Mouse (Mus musculus): ENCODE measurements around the gene Mbd5. TPM values are rescaled to one million over a fixed set of nuclear protein-coding genes. Genes with fewer than 3 reads are reported as not detected.

Gene Mbd5
- 39.6 and 41.8 TPM in 2 replicates for polyA plus RNA-seq (2014; fragmentation: Nextera tagmentation; extraction: Ambion mirVana)

GRCm38 (mm10) chr2:48948841-48949584, at the start of gene Mbd5:
TSS of gene Mbd5 (plus strand) at chr2:48949508.
- H3K9me3 ChIP-seq (ENCODE audit: control insufficient read depth, low read depth, low read length): no peaks in the 10 kb centered on the region
- H3K9ac ChIP-seq (replicated peaks; ENCODE audit: low read depth, low read length): peak within 1 kb of the TSS; percentile 92
- peak within 1 kb of the TSS; percentile 63 for H3K4me2 ChIP-seq (replicated peaks; ENCODE audit: low read depth, low read length)
- H3K36me3 ChIP-seq (ENCODE audit: control insufficient read depth, insufficient read depth, low read length): no peaks in the 10 kb centered on the region
- H3K27ac ChIP-seq (ENCODE audit: low read length): peak within 1 kb of the TSS; percentile 97
- no peaks in the 10 kb centered on the region for H3K27me3 ChIP-seq (ENCODE audit: control insufficient read depth, insufficient read depth, low read length)
- ATAC-seq (ENCODE audit: insufficient number of reproducible peaks, insufficient read depth, low FRiP score, low read depth): peak; percentile 100
- peak within 1 kb of the TSS; percentile 90 for H3K4me3 ChIP-seq (ENCODE audit: low read depth, low read length)
- H3K4me1 ChIP-seq (ENCODE audit: control insufficient read depth, insufficient read depth, low read length): peaks cover 9% of the 10 kb centered on the region; the same call in 1 of the 2 replicates
- 1% methylated on average over 46 of the region's 49 CpGs for WGBS

- Histone ChIP-seq H3K4me2 (replicated peaks; ENCODE audit: low read depth, low read length) (no peak overlapping the region), H3K4me1 (ENCODE audit: control insufficient read depth, insufficient read depth, low read length) (no peaks in the 10 kb centered on the region), H3K36me3 (ENCODE audit: control insufficient read depth, insufficient read depth, low read length) (peaks cover 36% of the 10 kb centered on the region), H3K4me3 (ENCODE audit: low read depth, low read length) (no peak overlapping the region), H3K27me3 (ENCODE audit: control insufficient read depth, insufficient read depth, low read length) (no peaks in the 10 kb centered on the region), H3K9ac (replicated peaks; ENCODE audit: low read depth, low read length) (no peak overlapping the region), H3K9me3 (ENCODE audit: control insufficient read depth, low read depth, low read length) (no peaks in the 10 kb centered on the region), H3K27ac (ENCODE audit: low read length) (no peak overlapping the region)
- no peak for ATAC-seq (ENCODE audit: insufficient number of reproducible peaks, insufficient read depth, low FRiP score, low read depth)
- 62% methylated on average over 2 of the region's 2 CpGs for WGBS
These were observed 40.4 kb upstream of the Mbd5 start for GRCm38 (mm10) chr2:48908866-48909265.

GRCm38 (mm10) chr2:48914185-48914584, 35.1 kb upstream of the Mbd5 start:
- Histone ChIP-seq H3K4me3 (ENCODE audit: low read depth, low read length) (no peak overlapping the region), H3K36me3 (ENCODE audit: control insufficient read depth, insufficient read depth, low read length) (peaks cover 25% of the 10 kb centered on the region), H3K4me2 (replicated peaks; ENCODE audit: low read depth, low read length) (no peak overlapping the region), H3K4me1 (ENCODE audit: control insufficient read depth, insufficient read depth, low read length) (no peaks in the 10 kb centered on the region), H3K27ac (ENCODE audit: low read length) (no peak overlapping the region), H3K27me3 (ENCODE audit: control insufficient read depth, insufficient read depth, low read length) (no peaks in the 10 kb centered on the region), H3K9ac (replicated peaks; ENCODE audit: low read depth, low read length) (no peak overlapping the region), H3K9me3 (ENCODE audit: control insufficient read depth, low read depth, low read length) (no peaks in the 10 kb centered on the region)
- no peak for ATAC-seq (ENCODE audit: insufficient number of reproducible peaks, insufficient read depth, low FRiP score, low read depth)
- WGBS: 81% methylated on average over 1 of the region's 1 CpGs

- no peak overlapping the region for H3K9ac ChIP-seq (replicated peaks; ENCODE audit: low read depth, low read length)
- no peak overlapping the region for H3K4me2 ChIP-seq (replicated peaks; ENCODE audit: low read depth, low read length)
- no peaks in the 10 kb centered on the region for H3K4me1 ChIP-seq (ENCODE audit: control insufficient read depth, insufficient read depth, low read length)
- no peak overlapping the region for H3K27ac ChIP-seq (ENCODE audit: low read length)
- no peak for ATAC-seq (ENCODE audit: insufficient number of reproducible peaks, insufficient read depth, low FRiP score, low read depth)
- no peaks in the 10 kb centered on the region for H3K9me3 ChIP-seq (ENCODE audit: control insufficient read depth, low read depth, low read length)
- H3K36me3 ChIP-seq (ENCODE audit: control insufficient read depth, insufficient read depth, low read length): peaks cover 19% of the 10 kb centered on the region
- H3K4me3 ChIP-seq (ENCODE audit: low read depth, low read length): no peak overlapping the region
- H3K27me3 ChIP-seq (ENCODE audit: control insufficient read depth, insufficient read depth, low read length): no peaks in the 10 kb centered on the region
These were observed 33.5 kb upstream of the Mbd5 start for GRCm38 (mm10) chr2:48915832-48916231.

- 75% methylated on average over 2 of the region's 2 CpGs for WGBS
These were observed 14.2 kb upstream of the Mbd5 start for GRCm38 (mm10) chr2:48935058-48935457.

GRCm38 (mm10) chr2:48947761-48948160, 1.5 kb upstream of the Mbd5 start:
- H3K27me3 ChIP-seq (ENCODE audit: control insufficient read depth, insufficient read depth, low read length): no peaks in the 10 kb centered on the region
- peak overlapping the region; percentile 63 for H3K4me2 ChIP-seq (replicated peaks; ENCODE audit: low read depth, low read length)
- H3K9ac ChIP-seq (replicated peaks; ENCODE audit: low read depth, low read length): 0 out of 2 replicates have a peak overlapping the region, but pooled peaks have one; percentile 92
- H3K36me3 ChIP-seq (ENCODE audit: control insufficient read depth, insufficient read depth, low read length): no peaks in the 10 kb centered on the region
- H3K9me3 ChIP-seq (ENCODE audit: control insufficient read depth, low read depth, low read length): no peaks in the 10 kb centered on the region
- H3K4me1 ChIP-seq (ENCODE audit: control insufficient read depth, insufficient read depth, low read length): peaks cover 9% of the 10 kb centered on the region; the same call in 1 of the 2 replicates
- H3K4me3 ChIP-seq (ENCODE audit: low read depth, low read length): peak overlapping the region; percentile 90
- H3K27ac ChIP-seq (ENCODE audit: low read length): no peak overlapping the region
- 68% methylated on average over 3 of the region's 3 CpGs for WGBS
- ATAC-seq (ENCODE audit: insufficient number of reproducible peaks, insufficient read depth, low FRiP score, low read depth): no peak

More at GRCm38 (mm10) chr2:48935058-48935457, 14.2 kb upstream of the Mbd5 start:
- Histone ChIP-seq H3K27ac (ENCODE audit: low read length) (no peak overlapping the region), H3K4me3 (ENCODE audit: low read depth, low read length) (no peak overlapping the region), H3K27me3 (ENCODE audit: control insufficient read depth, insufficient read depth, low read length) (no peaks in the 10 kb centered on the region), H3K9ac (replicated peaks; ENCODE audit: low read depth, low read length) (no peak overlapping the region), H3K36me3 (ENCODE audit: control insufficient read depth, insufficient read depth, low read length) (peaks cover 17% of the 10 kb centered on the region), H3K4me2 (replicated peaks; ENCODE audit: low read depth, low read length) (no peak overlapping the region), H3K9me3 (ENCODE audit: control insufficient read depth, low read depth, low read length) (no peaks in the 10 kb centered on the region), H3K4me1 (ENCODE audit: control insufficient read depth, insufficient read depth, low read length) (no peaks in the 10 kb centered on the region)
- no peak for ATAC-seq (ENCODE audit: insufficient number of reproducible peaks, insufficient read depth, low FRiP score, low read depth)

- Histone ChIP-seq H3K9me3 (ENCODE audit: control insufficient read depth, low read depth, low read length) (no peaks in the 10 kb centered on the region), H3K4me2 (replicated peaks; ENCODE audit: low read depth, low read length) (peak overlapping the region; percentile 62), H3K27ac (ENCODE audit: low read length) (peak overlapping the region; percentile 97), H3K9ac (replicated peaks; ENCODE audit: low read depth, low read length) (peak overlapping the region; percentile 83), H3K4me3 (ENCODE audit: low read depth, low read length) (peak overlapping the region; percentile 90), H3K4me1 (ENCODE audit: control insufficient read depth, insufficient read depth, low read length) (peaks cover 9% of the 10 kb centered on the region; the same call in 1 of the 2 replicates), H3K27me3 (ENCODE audit: control insufficient read depth, insufficient read depth, low read length) (no peaks in the 10 kb centered on the region), H3K36me3 (ENCODE audit: control insufficient read depth, insufficient read depth, low read length) (no peaks in the 10 kb centered on the region)
- 0% methylated on average over 8 of the region's 9 CpGs for WGBS
- ATAC-seq (ENCODE audit: insufficient number of reproducible peaks, insufficient read depth, low FRiP score, low read depth): peak; percentile 59
These were observed 489 bp downstream of the Mbd5 start for GRCm38 (mm10) chr2:48949743-48950251.

GRCm38 (mm10) chr2:48950252-48950315, 776 bp downstream of the Mbd5 start, which contains the start of gene Orc4:
TSS of gene Orc4 (minus strand) at chr2:48950277.
- H3K4me3 ChIP-seq (ENCODE audit: low read depth, low read length): peak within 1 kb of the TSS; percentile 90
- H3K9me3 ChIP-seq (ENCODE audit: control insufficient read depth, low read depth, low read length): no peaks in the 10 kb centered on the region
- H3K27me3 ChIP-seq (ENCODE audit: control insufficient read depth, insufficient read depth, low read length): no peaks in the 10 kb centered on the region
- peak within 1 kb of the TSS; percentile 83 for H3K9ac ChIP-seq (replicated peaks; ENCODE audit: low read depth, low read length)
- no peak for ATAC-seq (ENCODE audit: insufficient number of reproducible peaks, insufficient read depth, low FRiP score, low read depth)
- WGBS: 0% methylated on average over 2 of the region's 2 CpGs
- H3K36me3 ChIP-seq (ENCODE audit: control insufficient read depth, insufficient read depth, low read length): no peaks in the 10 kb centered on the region
- peak within 1 kb of the TSS; percentile 97 for H3K27ac ChIP-seq (ENCODE audit: low read length)
- H3K4me1 ChIP-seq (ENCODE audit: control insufficient read depth, insufficient read depth, low read length): peaks cover 9% of the 10 kb centered on the region; the same call in 1 of the 2 replicates
- H3K4me2 ChIP-seq (replicated peaks; ENCODE audit: low read depth, low read length): peak within 1 kb of the TSS; percentile 62
